Mouse (Mus musculus): ENCODE measurements around the gene Pde4d.

Gene Pde4d

GRCm38 (mm10) chr13:109915964-109916363 lies 1466.2 kb downstream of the Pde4d start:
- DNase-seq (ENCODE audit: low spot score in 2 of 2), result no peak

GRCm38 (mm10) chr13:109917551-109917950 lies 1467.8 kb downstream of the Pde4d start:
- no peak for DNase-seq (ENCODE audit: low spot score in 2 of 2)

GRCm38 (mm10) chr13:109918631-109919030 lies 1468.9 kb downstream of the Pde4d start:
- DNase-seq (ENCODE audit: low spot score in 2 of 2), result no peak

- no peak for DNase-seq (ENCODE audit: low spot score in 2 of 2)
Measured at GRCm38 (mm10) chr13:109920256-109920655, 1470.5 kb downstream of the Pde4d start.

GRCm38 (mm10) chr13:109921336-109922038 lies 1471.7 kb downstream of the Pde4d start:
- DNase-seq (ENCODE audit: low spot score in 2 of 2), result no peak

GRCm38 (mm10) chr13:109922228-109922627 lies 1472.5 kb downstream of the Pde4d start:
- no peak for DNase-seq (ENCODE audit: low spot score in 2 of 2)

- DNase-seq (ENCODE audit: low spot score in 2 of 2), result no peak
Measured at GRCm38 (mm10) chr13:109922782-109923181, 1473.0 kb downstream of the Pde4d start.

- DNase-seq (ENCODE audit: low spot score in 2 of 2), result no peak
Measured at GRCm38 (mm10) chr13:109924771-109925170, 1475.0 kb downstream of the Pde4d start.

- DNase-seq (ENCODE audit: low spot score in 2 of 2), result no peak
Measured at GRCm38 (mm10) chr13:109926277-109926920, 1476.7 kb downstream of the Pde4d start.

GRCm38 (mm10) chr13:109927782-109928181 lies 1478.0 kb downstream of the Pde4d start:
- DNase-seq (ENCODE audit: low spot score in 2 of 2), result no peak

- DNase-seq (ENCODE audit: low spot score in 2 of 2), result no peak
Measured at GRCm38 (mm10) chr13:109932688-109933087, 1482.9 kb downstream of the Pde4d start.

GRCm38 (mm10) chr13:109933554-109933953 lies 1483.8 kb downstream of the Pde4d start:
- no peak for DNase-seq (ENCODE audit: low spot score in 2 of 2)

GRCm38 (mm10) chr13:109936866-109937265 lies 1487.1 kb downstream of the Pde4d start:
- no peak for DNase-seq (ENCODE audit: low spot score in 2 of 2)

GRCm38 (mm10) chr13:109944822-109945551 lies 1495.2 kb downstream of the Pde4d start:
- no peak for DNase-seq (ENCODE audit: low spot score in 2 of 2)

GRCm38 (mm10) chr13:109951466-109951865 lies 1501.7 kb downstream of the Pde4d start:
- DNase-seq (ENCODE audit: low spot score in 2 of 2), result no peak

GRCm38 (mm10) chr13:109954189-109954588 lies 1504.4 kb downstream of the Pde4d start:
- DNase-seq (ENCODE audit: low spot score in 2 of 2), result no peak

- no peak for DNase-seq (ENCODE audit: low spot score in 2 of 2)
Measured at GRCm38 (mm10) chr13:109957953-109958352, 1508.2 kb downstream of the Pde4d start.

- no peak for DNase-seq (ENCODE audit: low spot score in 2 of 2)
Measured at GRCm38 (mm10) chr13:109982821-109983443, 1533.2 kb downstream of the Pde4d start.

GRCm38 (mm10) chr13:109985411-109985810 lies 1535.7 kb downstream of the Pde4d start:
- no peak for DNase-seq (ENCODE audit: low spot score in 2 of 2)

- no peak for DNase-seq (ENCODE audit: low spot score in 2 of 2)
Measured at GRCm38 (mm10) chr13:109985892-109986291, 1536.1 kb downstream of the Pde4d start.

GRCm38 (mm10) chr13:109992775-109993505 lies 1543.2 kb downstream of the Pde4d start:
- peak in 1 of 2 experiments; percentile 13 for DNase-seq (ENCODE audit: low spot score in 2 of 2)

All from urinary bladder, adult 18-20 months (tissue).